In the genomic region with DNA sequence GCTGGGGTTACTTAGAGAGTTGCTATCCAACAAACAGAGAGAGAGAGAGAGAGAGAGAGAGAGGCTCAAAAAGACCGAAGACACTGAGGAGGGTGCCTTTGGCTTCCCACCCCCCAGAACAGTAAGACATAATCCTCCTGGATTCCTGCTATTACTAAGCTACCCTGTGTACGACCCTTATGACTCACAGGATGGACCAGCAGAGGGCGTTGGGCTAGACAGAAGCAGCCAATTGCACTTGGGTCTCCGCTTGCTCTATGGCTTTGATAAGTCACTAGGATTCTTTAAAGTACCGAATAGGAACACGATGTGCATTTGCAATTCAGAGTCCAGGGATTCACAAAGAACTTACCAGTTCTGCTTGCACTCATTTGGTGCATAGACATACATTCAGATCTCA, we compare ENCODE assay signal across 12 mouse cellular contexts. TPM values are rescaled to one million over a fixed set of nuclear protein-coding genes. Genes with fewer than 3 reads are reported as not detected.
DNase-seq lines count a peak whose midpoint lies in the region; ATAC-seq lines count a peak whose summit lies in the region.
"Had no signal": no experiment of that assay in that cellular context is flagged by ENCODE, and none has a peak within 500 bp of the region (broad histone marks: within the 10 kb centered on the region; RNA-seq: fewer than 3 reads in every experiment).

No protein-coding gene starts in this region.

- WGBS in kidney, embryonic 14.5 days = 71% methylated on average over 6 of the region's 6 CpGs

- H3K4me2 ChIP-seq in kidney, embryonic 14.5 days (replicated peaks; ENCODE audit: low read depth, low read length) = no peak overlapping the region

- no peaks in the 10 kb centered on the region for H3K36me3 ChIP-seq in kidney, embryonic 14.5 days (ENCODE audit: control insufficient read depth, insufficient read depth, low read length)

- peak; percentile 44 for DNase-seq in embryo, embryonic 10 days (ENCODE audit: low spot score)
- DNase-seq in embryo, embryonic 10.5 days (ENCODE audit: low spot score) = no peak
- DNase-seq in kidney, adult 18-20 months = peak; percentile 11
- DNase-seq in ES-CJ7 (ENCODE audit: low read depth, low spot score) = peak; percentile 72
- peak; percentile 26 to 34 for DNase-seq in kidney, postnatal 4 days
- DNase-seq in cerebellum, adult 11 months = no peak
- DNase-seq in ovary, postnatal 10 days (ENCODE audit: low spot score) = no peak
- DNase-seq: B cell, adult 2 months; cerebellum, postnatal 25 days had no signal

- H3K9ac ChIP-seq in kidney, embryonic 14.5 days (ENCODE audit: low read depth, low read length) = no peak overlapping the region

- peaks cover 3% of the 10 kb centered on the region; the same call in 1 of the 2 replicates for H3K4me1 ChIP-seq in kidney, embryonic 14.5 days (ENCODE audit: control insufficient read depth, insufficient read depth, low read length)

- ATAC-seq in kidney, embryonic 14.5 days (ENCODE audit: low FRiP score, low TSS enrichment) = no peak
- ATAC-seq: Patski had no signal

- no peaks in the 10 kb centered on the region for H3K9me3 ChIP-seq in kidney, embryonic 14.5 days (ENCODE audit: control insufficient read depth, low read length)

- H3K27ac ChIP-seq in kidney, embryonic 14.5 days (ENCODE audit: low read depth, low read length) = no peak overlapping the region

- no peak overlapping the region for H3K4me3 ChIP-seq in kidney, embryonic 14.5 days (ENCODE audit: low read length)
- H3K4me3 ChIP-seq: myocyte had no signal

- H3K27me3 ChIP-seq in kidney, embryonic 14.5 days (ENCODE audit: control insufficient read depth, insufficient read depth, low read length) = no peaks in the 10 kb centered on the region
- H3K27me3 ChIP-seq: Patski had no signal

RNA-seq across cellular contexts. Expression of a gene that starts 44.3 kb away (rescaled TPM):
- polyA plus RNA-seq in kidney, embryonic 14.5 days (2014; fragmentation: Nextera tagmentation; extraction: Ambion mirVana) = 0.47 and 0.50 TPM in 2 replicates

Comparison
In these comparisons a context has a peak if more than half of its experiments do, and no peak if none do; other contexts are left out.
1. DNase-seq: peak in embryo, embryonic 10 days (single experiment), kidney, adult 18-20 months (single experiment), ES-CJ7 (single experiment) and kidney, postnatal 4 days (2 of 2); none in embryo, embryonic 10.5 days (single experiment), cerebellum, adult 11 months (single experiment) and ovary, postnatal 10 days (single experiment).